Comparison of ENCODE assay signal across 17 mouse cellular contexts in the genomic region with DNA sequence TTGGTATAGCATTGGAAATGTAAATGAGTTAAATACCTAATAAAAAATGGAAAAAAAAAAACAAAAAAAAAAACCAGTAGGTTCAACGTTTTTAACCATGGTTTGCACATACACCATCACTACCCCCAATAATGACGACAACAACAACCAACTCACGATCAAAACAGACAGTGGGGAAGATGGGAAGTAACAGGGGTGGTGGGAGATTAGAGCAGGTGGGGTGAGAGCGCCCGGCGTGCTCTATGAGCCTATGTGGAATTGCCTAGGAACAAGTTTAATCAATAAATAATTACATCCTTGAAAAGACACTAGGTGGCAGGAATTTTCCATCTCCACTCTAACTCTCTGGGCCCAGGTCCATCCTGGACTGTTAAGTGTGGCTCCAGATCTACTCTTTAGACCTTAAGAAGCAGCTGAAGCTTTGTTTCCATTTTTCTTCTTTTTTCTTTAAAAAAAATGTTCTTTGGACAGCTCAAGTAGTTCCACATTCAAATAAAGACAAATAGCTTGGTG.
DNase-seq lines count a peak whose midpoint lies in the region; ATAC-seq and TF ChIP-seq lines count a peak whose summit lies in the region.
"Had no signal": no experiment of that assay in that cellular context is flagged by ENCODE, and none has a peak within 500 bp of the region (broad histone marks: within the 10 kb centered on the region; RNA-seq: fewer than 3 reads in every experiment).

No protein-coding gene starts in this region.

- no peaks in the 10 kb centered on the region for H3K9me3 ChIP-seq in hindbrain, embryonic 11.5 days (ENCODE audit: control insufficient read depth, low read length)
- no peaks in the 10 kb centered on the region for H3K9me3 ChIP-seq in hindbrain, embryonic 13.5 days
- no peaks in the 10 kb centered on the region for H3K9me3 ChIP-seq in midbrain, embryonic 13.5 days
- H3K9me3 ChIP-seq: embryonic facial prominence, embryonic 12.5 days; limb, embryonic 15.5 days; neural tube, embryonic 12.5 days had no signal

- H3K36me3 ChIP-seq in hindbrain, embryonic 11.5 days (ENCODE audit: control insufficient read depth, insufficient read depth, low read length): no peaks in the 10 kb centered on the region
- H3K36me3 ChIP-seq in hindbrain, embryonic 13.5 days: no peaks in the 10 kb centered on the region
- no peaks in the 10 kb centered on the region for H3K36me3 ChIP-seq in midbrain, embryonic 13.5 days
- H3K36me3 ChIP-seq: embryonic facial prominence, embryonic 12.5 days; limb, embryonic 15.5 days; neural tube, embryonic 12.5 days had no signal

- ATAC-seq in hindbrain, embryonic 11.5 days (ENCODE audit: low FRiP score): peak; percentile 40; the same call in 1 of the 2 replicates
- ATAC-seq in hindbrain, embryonic 13.5 days (ENCODE audit: low FRiP score): no peak
- peak; percentile 43; the same call in 1 of the 2 replicates for ATAC-seq in midbrain, embryonic 13.5 days
- ATAC-seq: inflammation-experienced regulatory T-cells, adult 6 months had no signal

- H3K27ac ChIP-seq in cerebellum, adult 2 months (ENCODE audit: insufficient read depth, low read length): no peak overlapping the region
- no peak overlapping the region for H3K27ac ChIP-seq in hindbrain, embryonic 11.5 days (ENCODE audit: low read depth, low read length)
- no peak overlapping the region for H3K27ac ChIP-seq in hindbrain, embryonic 13.5 days
- no peak overlapping the region for H3K27ac ChIP-seq in midbrain, embryonic 13.5 days
- H3K27ac ChIP-seq: embryonic facial prominence, embryonic 12.5 days; limb, embryonic 15.5 days; neural tube, embryonic 12.5 days had no signal

- no peak overlapping the region for H3K4me2 ChIP-seq in hindbrain, embryonic 11.5 days (replicated peaks; ENCODE audit: low read depth, low read length)
- no peak overlapping the region for H3K4me2 ChIP-seq in hindbrain, embryonic 13.5 days
- H3K4me2 ChIP-seq in midbrain, embryonic 13.5 days (replicated peaks): no peak overlapping the region
- H3K4me2 ChIP-seq: embryonic facial prominence, embryonic 12.5 days; heart, embryonic 11.5 days; limb, embryonic 15.5 days; neural tube, embryonic 12.5 days had no signal

- no peak for TF ChIP-seq POLR2A in cerebellum, adult 2 months (IDR thresholded peaks at IDR 0.05; ENCODE audit: borderline replicate concordance, insufficient read depth, low read length)

- 0 out of 2 replicates have a peak, but pooled peaks have one; percentile 1 for TF ChIP-seq CTCF in cerebellum, adult 2 months (IDR thresholded peaks at IDR 0.05; ENCODE audit: borderline replicate concordance, insufficient read depth, low read depth, low read length)

- H3K4me1 ChIP-seq in cerebellum, adult 2 months (ENCODE audit: control insufficient read depth, insufficient read depth, low read length): no peaks in the 10 kb centered on the region
- no peaks in the 10 kb centered on the region for H3K4me1 ChIP-seq in hindbrain, embryonic 11.5 days (replicated peaks; ENCODE audit: control insufficient read depth, insufficient read depth, low read length)
- no peaks in the 10 kb centered on the region for H3K4me1 ChIP-seq in hindbrain, embryonic 13.5 days (replicated peaks)
- no peaks in the 10 kb centered on the region for H3K4me1 ChIP-seq in midbrain, embryonic 13.5 days (replicated peaks)
- H3K4me1 ChIP-seq: embryonic facial prominence, embryonic 12.5 days; limb, embryonic 15.5 days; neural tube, embryonic 12.5 days had no signal

- H3K27me3 ChIP-seq in cerebellum, adult 2 months (ENCODE audit: control insufficient read depth, insufficient read depth, low read length): no peaks in the 10 kb centered on the region
- no peaks in the 10 kb centered on the region for H3K27me3 ChIP-seq in hindbrain, embryonic 11.5 days (ENCODE audit: control insufficient read depth, insufficient read depth, low read length)
- H3K27me3 ChIP-seq in hindbrain, embryonic 13.5 days: no peaks in the 10 kb centered on the region
- no peaks in the 10 kb centered on the region for H3K27me3 ChIP-seq in midbrain, embryonic 13.5 days
- H3K27me3 ChIP-seq: embryonic facial prominence, embryonic 12.5 days; limb, embryonic 15.5 days; neural tube, embryonic 12.5 days had no signal

- H3K9ac ChIP-seq in hindbrain, embryonic 11.5 days (ENCODE audit: low read depth, low read length): no peak overlapping the region
- no peak overlapping the region for H3K9ac ChIP-seq in hindbrain, embryonic 13.5 days
- no peak overlapping the region for H3K9ac ChIP-seq in midbrain, embryonic 13.5 days (replicated peaks)
- H3K9ac ChIP-seq: embryonic facial prominence, embryonic 12.5 days; limb, embryonic 15.5 days; neural tube, embryonic 12.5 days had no signal

- 81% methylated on average over 6 of the region's 6 CpGs for WGBS in cerebellum, adult 2 months
- 88% methylated on average over 6 of the region's 6 CpGs for WGBS in hindbrain, embryonic 11.5 days
- WGBS in hindbrain, embryonic 13.5 days: 79% methylated on average over 6 of the region's 6 CpGs
- WGBS in midbrain, embryonic 13.5 days: 71% methylated on average over 6 of the region's 6 CpGs

- no peak for DNase-seq in cerebellum, adult 2 months
- no peak for DNase-seq in cerebellum, postnatal 36 days
- DNase-seq in hindbrain, embryonic 11.5 days (ENCODE audit: low spot score): no peak
- DNase-seq in 3T3-L1 (ENCODE audit: low read depth, low spot score): peak; percentile 19
- no peak for DNase-seq in embryo, embryonic 10.5 days (ENCODE audit: low spot score)
- DNase-seq in spleen, postnatal 14 days (ENCODE audit: low spot score in 2 of 2): no peak
- DNase-seq: adrenal gland, postnatal 14 days; cerebellum, postnatal 25 days; kidney, postnatal 4 days; lung, postnatal 4 days had no signal

- H3K4me3 ChIP-seq in cerebellum, adult 2 months (replicated peaks; ENCODE audit: insufficient read depth, low read depth, low read length): no peak overlapping the region
- no peak overlapping the region for H3K4me3 ChIP-seq in hindbrain, embryonic 11.5 days (ENCODE audit: low read depth, low read length)
- H3K4me3 ChIP-seq in hindbrain, embryonic 13.5 days: no peak overlapping the region
- no peak overlapping the region for H3K4me3 ChIP-seq in midbrain, embryonic 13.5 days (replicated peaks)
- H3K4me3 ChIP-seq: embryonic facial prominence, embryonic 12.5 days; limb, embryonic 15.5 days; neural tube, embryonic 12.5 days had no signal
